Mouse (Mus musculus) frontal cortex, adult 2 months (tissue): ENCODE measurements around the gene Ergic1. TPM values are rescaled to one million over a fixed set of nuclear protein-coding genes. Genes with fewer than 3 reads are reported as not detected.

Experiments
- DNase-seq, 2 experiments: peaks; one replicate each; pipeline ENCODE4 v3.0.0; 2022; ENCODE audit warnings: low spot score in 1 of 2; ENCODE audit errors: extremely low spot score in 1 of 2
- polyA plus RNA-seq: library from polyadenylated mRNA; depleted of rRNA; stranded (reverse); fragments of >200 nt; gene quantifications from 2 replicates; pipeline ENCODE4 v1.2.3, GENCODE M21; 2012

Ergic1 gene
- polyA plus RNA-seq, 1 experiment, result 134 TPM

DNA sequence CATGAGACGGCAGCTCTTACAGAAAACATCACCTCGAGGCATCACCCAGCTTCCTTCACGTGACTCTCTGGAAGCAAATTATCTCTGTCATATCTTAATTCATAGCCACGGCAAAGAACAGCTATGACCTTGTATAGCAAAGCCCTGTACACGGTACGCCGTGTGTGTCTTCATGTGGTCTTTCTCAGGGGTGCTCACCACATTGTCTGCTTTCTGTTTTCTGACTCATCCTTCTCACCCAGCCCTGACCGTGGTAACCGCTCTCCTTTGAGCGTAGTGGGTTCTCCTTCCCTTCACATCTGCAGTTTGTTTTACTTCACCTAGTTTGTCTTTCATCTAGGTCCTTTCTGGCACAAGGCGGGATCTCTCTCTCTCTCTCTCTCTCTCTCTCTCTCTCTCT, 11.0 kb downstream of the Ergic1 start:
- no peak for DNase-seq

DNA sequence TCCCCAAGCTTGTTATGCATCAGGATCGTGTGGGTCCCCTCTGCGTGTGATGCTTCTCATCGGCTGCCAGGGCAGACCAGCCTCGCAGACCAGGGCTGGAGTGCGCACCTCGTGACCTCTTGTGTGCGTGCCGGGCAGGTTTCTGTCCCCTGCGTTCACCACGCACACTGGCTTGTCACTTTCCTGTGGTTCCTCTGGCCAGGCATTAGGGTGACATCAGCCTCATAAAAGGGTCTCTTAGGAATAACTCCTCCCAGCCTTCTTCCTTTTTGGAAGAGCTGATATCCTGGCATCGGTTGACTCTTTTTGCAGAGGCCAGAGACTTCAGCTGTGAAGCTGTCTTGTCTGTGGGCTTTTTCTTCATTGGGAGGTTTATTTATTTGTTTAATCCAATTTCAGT, 12.8 kb downstream of the Ergic1 start:
- DNase-seq, result no peak

DNA sequence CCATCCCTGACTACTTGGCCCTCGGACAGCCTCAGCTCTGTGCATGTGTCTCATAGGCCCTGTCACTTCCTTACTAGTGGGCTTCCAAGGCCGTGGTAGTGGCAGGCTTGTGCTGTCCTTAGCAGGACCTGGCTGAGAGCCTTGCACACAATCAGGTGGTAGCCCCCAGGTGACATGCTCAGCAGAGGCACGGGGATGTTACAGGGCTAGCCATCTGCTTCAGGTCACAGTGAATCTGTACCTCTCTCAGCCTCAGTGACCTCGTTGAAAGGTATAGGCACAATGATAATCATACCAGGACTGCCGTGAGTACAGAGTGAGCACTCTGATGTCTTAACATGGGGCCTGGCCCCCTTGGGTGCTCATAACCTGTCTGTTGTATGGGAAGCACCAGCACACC, 13.4 kb downstream of the Ergic1 start:
- no peak for DNase-seq

DNA sequence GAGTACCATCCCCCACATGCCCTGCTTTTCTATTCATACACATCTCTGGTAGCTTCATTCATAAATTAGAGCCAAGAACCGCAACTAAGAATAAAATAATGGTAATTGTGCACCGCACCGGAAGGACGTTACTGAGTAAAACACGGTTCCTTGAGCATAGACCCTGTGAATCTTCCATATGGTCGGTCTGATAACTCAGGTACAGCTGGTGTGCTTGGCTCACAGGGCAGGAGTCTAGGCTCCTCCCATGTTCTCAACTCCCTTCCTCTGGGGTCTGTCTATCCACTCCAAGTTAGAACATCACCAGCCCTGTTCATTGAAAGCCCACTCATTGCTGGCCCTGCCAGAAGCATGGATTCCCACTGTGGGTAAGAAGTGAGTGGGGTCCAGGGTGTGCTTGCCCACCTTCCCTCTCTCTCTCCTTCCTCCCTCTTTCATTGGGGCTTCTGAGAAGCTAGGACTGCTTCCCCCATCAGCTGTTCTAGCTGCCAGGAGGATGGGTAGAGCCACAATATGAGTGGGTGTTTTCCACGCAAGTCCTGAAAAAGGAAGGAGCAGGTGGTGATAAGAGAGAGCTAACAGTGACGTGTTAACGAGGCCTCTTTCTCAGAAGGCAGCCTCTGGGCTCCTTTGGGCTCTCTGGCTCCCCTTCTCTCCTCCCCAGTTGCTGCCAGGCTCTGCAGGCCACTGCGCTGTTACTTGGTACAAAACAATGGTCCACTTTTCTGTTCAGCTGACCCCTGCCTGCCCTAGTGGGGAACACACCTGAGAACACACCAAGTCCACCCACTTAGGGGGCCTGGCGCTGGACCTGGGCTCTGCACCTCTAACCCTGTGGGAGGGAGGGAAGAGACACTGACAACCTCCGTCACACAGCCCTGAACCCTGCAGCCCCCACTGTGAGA, 14.7 kb downstream of the Ergic1 start:
- peak; percentile 56 to 76 for DNase-seq

DNA sequence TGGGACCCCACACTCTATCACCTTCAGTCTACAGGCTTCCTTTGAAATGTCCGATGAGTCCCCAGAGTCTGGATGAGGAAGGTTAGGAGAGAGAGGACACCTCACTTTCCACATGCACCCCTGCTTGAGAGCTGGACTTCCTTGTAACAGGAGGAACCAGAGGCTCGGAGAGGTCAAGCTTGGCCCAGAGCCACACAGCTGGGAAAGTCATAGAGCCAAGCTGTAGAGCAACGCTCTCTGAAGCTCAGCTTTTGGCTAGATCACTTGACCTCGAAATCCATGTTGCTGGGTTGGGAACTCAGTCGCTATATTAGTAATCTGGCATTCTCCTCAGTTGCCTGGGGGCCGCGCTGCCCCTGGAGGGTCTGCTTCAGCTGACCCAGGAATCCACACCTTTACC, 15.5 kb downstream of the Ergic1 start:
- DNase-seq, result no peak

DNA sequence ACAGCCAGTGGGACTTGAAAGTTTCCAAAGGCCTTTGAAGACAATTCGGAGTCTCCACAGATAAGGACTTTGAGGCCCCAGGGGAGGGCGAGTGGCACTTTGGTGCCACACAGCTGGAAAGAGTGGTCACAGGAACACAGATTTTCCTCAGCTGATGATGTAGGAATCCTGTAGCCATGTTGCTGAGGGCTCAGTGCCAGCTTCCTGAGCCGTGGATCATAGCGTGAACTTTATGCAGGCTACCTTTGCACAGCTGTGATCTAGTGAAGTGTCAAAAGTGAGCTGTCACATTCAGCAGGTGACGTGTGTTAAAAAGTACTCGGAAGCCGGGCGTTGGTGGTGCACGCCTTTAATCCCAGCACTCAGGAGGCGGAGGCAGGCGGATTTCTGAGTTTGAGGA, 16.0 kb downstream of the Ergic1 start:
- no peak for DNase-seq

DNA sequence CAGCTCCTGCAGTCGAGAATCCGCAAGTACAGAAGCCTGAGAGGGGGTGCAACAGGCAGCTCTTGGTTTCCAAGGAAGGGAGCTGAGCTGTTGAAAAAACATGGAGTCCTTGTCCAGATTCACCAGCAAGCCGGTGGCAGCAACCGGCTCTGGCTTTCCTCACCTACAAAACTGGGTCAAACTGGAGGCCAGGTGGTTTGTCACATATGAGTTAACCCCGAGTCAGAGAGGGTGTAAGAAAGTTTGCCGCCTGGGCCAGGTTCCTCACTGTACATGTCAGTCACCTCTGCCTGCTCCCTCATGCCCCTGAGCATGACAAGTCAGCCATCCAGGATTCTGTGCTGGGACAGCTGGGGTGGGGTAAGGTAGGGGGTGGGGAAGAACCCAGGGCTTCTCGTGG, 16.9 kb downstream of the Ergic1 start:
- no peak for DNase-seq

DNA sequence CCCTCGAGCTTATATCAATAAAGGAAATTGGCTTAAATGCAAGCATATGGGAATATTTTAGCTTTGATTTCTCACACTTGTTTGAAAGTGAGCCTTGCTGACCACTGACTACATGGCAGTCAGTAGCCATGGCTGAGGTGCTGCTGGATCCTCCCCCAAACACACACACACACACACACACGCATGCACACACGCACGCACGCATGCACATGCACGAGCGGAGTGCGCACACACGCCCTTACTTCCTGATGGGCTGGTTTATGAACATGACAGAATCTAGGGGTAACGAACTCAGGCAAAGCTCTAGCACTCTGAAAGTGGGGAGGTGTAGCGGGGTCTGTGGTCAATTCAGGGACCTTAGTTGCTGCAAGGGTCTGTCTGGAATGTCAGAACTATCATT, 17.5 kb downstream of the Ergic1 start:
- no peak for DNase-seq

DNA sequence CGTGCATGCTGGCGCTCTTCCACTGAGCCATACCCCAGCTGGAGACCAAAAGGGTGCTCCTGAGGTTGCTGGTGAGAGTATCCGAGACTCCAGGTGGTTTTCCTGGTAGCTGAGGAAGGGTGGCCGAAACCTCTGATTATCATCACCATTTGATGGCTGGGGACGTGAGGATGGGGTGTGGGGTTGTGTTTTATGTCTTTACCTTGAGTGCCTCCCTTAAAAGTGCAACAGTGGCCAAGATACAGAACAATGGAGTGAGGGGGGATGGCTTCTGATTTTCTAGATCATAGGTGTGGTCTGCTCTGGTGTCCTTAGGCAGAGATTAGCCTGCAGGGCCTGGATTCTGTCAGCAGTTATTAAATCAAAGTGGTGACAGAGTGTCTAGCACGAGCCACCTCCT, 18.1 kb downstream of the Ergic1 start:
- no peak for DNase-seq

DNA sequence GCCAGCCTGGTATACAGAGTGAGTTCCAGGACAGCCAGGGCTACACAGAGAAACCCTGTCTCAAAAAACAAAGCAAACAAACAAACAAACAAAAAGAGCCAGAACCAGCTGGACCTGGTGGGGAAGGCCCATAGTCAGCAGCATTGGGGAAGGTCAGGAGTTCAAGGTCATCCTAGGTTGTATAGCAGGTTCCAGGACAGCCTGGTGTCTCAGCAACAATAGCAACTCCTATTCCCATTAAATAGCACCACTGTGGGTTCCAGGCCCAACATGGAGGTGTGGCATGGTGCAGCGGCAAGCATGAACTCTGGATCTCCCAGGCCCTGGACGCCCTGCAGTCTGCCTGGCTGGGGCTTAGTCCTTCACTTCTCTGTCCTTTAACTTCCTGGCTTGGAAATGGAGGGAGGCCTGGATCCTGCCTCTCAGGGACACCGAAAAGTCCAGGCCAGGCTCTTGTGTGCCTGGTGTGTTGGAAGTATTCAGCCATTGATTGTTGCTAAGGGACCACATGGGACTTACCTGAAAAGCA, 19.6 kb downstream of the Ergic1 start:
- no peak for DNase-seq

DNA sequence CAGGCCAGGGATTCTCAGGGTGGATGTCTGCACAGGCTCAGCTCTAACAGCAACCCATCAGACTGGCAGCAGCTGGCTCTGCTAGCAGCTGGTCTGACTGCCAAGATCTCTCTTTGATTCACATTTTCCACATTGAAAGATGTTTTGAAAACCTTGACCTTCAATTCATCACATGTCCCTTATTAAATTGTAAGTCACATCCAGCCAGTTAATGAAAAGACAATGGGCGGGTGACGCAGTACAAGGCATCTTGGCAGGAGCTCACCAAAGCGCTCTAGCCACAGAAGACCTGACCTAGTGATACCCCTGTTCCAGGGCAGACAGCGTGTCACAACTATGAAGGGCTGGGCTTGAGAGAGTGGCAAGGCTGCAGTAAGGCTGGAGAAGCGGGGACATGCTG, 21.0 kb downstream of the Ergic1 start:
- peak in 1 of 2 experiments; percentile 49 for DNase-seq

DNA sequence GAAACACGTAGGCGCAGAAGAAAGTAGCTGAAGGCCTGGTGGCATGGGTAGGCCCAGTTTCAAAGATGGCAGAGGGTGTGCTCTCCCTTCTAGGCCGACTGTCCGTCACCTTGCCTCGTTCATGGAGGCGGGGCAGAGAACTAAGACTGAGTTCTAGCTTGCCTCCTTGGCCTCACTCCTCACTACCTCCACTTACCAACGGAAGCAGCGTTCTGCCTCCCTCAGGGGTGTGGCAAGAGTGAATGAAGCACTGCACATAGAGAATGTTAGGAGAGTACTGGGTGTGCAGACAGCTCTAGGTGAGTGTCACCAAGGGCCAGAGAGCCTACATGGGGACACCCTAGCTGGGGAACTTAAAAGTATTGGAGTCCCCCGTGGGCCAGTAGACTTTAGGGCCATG, 21.8 kb downstream of the Ergic1 start:
- no peak for DNase-seq

DNA sequence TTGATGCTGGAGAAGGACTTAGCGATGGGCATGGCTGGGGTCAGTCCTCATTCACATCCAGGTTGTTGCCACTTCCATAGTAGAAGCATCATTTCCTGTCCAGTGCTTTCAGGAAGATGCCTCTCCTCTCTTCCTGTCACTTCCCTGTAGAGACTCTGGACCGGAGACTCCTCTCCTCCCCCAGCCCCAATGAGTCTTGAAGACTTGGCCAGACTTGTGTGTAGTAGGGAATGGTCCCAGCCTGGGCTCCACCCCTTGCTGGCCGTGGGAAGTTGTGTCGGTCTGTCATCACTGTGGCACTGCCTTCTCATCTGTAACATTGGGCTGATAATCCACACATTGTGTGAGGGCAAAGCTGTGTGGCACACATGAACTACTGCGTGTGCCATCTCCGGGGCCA, 22.3 kb downstream of the Ergic1 start:
- DNase-seq, result no peak

DNA sequence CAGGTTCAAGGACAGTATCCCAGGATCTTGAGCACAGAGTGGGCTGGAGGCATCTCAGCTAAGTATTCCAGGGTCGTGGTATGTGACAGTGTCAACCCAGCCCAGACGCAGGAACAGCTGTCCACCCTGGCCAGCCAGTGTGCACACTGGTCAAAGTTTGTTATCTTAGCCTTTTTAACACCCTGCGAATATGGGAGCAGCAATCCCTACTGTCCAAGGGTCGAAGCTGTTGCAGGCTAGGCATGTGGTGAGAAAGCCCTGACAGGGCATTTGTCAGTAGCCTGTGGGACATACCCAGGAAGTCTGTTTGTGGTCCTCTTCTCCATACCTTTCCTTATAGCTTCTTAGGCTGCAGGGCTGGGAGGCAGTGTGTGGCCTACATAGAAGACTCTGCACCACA, 22.8 kb downstream of the Ergic1 start:
- no peak for DNase-seq

DNA sequence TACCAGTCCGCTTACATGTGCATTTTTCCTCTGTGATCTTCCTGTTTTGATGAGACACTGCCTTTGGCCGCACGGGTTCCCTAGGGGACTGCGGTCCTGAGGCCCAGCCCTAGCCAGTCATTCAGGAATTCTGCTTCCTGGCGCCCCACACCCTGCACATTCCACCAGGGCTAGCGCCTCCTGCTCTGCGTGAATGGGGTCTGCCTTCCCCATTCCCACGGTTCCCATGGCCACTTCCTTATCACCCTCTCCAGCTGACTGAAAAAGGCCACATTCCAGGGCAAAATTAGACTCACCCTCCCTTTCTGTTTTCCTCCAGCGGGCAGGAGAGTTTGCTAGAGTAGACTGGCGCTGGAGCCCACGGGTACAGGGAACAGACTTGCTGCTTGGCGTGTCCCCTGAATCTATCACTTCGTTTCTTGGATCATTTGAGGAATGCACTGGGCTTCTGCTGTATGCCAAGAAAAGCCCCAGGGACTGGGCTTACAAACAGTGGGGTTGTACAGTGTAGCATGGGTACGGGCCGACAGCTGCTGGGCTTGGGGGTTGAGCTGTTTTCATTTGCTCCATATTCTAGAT, 23.4 kb downstream of the Ergic1 start:
- no peak for DNase-seq

DNA sequence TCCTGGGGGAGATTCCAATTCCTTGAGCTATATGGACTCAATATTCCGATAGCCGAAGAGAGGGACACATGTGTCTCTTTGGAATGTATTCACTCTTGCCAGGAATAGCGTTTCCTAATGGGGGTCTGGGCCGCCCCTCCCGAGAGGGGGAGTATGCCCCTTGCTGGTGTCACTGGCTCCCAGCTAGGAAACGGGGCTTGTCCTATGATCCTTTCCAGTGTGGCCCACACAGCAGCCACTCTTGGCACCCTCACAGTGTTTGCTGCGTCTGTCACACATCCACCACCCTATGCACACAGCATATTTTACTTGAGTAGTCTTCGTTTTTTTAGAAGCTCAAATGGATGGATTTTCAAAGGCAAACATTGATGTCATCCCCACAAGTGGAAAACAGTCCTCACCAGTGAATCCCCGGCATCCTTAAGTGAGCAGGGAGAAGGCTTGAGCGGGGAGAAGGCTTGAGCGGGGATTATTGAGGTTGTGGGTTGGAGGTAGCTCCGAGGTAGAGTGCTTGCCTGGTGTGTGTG, 26.7 kb downstream of the Ergic1 start:
- DNase-seq, result peak in 1 of 2 experiments; percentile 58

DNA sequence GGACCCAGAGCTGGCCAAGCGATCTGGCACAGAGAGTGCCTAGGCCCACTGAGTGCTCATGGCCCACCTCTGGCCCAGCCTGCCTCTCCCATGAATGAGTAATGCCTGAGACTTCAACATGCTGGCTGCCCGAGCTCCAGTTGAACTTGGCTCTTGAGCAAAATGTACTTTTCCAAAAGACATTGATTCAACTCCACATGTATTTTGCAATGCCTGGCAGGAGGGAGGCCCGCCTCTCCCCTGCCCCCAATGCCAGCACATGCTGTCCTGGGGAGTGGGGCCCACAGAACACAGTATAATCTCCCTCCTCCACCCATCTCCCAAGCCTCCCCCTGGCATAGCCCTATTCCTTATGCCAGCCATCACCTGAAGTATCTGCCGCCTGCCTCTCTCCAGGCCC, 31.2 kb downstream of the Ergic1 start:
- DNase-seq, result no peak

DNA sequence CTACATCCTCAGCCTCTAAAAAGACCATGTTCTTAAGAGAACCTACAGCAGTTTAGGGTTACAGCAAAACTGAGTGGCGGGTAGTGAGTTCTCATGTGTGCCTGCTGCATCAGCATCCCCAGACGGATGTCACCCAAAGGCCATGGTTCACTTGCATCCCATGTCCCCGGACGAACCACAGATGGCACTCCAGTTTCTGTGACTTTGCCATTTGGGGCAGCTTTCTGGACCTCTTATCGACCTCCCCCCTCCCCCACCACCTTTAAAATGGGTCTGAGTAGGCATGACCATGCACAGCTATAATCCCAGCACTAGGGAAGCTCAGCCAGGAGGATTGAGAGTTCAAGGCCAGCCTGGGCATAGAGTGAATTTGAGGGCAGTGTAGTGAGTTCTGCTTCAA, 31.9 kb downstream of the Ergic1 start:
- DNase-seq, result no peak

DNA sequence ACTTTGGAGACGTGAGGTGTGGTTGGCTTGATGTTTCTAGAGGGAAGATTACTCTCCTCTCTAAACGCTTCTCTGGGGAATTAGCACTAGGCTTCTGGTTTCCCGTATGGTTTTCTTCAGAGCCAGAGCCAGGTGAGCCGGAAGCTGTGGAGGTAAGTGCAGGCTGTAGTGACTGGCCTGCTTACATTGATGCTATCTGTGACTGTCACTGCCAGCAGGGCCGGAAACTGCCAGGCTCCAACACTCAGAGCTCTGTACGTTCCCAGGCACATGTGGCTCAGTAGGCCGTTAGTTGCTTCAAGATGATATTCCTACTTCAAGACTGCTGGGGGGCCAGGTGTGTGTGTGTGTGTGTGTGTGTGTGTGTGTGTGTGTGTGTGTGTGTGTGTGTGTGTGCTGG, 32.9 kb downstream of the Ergic1 start:
- DNase-seq, result no peak

DNA sequence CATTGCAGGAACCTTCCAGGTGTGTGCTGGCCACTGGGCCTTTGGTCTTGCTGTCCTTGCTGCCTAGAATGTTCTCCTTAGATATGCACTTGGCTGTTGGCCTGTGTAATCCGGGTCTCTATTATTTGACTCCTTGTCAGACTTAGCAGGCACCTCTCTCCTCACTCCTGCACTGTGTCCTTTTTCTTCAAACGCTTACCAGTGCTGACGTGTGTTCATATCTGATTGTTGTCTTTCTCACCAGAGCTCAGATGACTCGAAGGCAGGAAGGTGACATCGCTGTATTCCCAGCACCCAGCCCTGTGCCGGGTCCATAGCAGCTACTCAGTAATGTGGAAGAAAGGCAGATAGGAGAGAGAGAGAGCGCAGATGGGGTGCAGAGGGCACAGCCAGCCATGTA, 33.7 kb downstream of the Ergic1 start:
- no peak for DNase-seq

DNA sequence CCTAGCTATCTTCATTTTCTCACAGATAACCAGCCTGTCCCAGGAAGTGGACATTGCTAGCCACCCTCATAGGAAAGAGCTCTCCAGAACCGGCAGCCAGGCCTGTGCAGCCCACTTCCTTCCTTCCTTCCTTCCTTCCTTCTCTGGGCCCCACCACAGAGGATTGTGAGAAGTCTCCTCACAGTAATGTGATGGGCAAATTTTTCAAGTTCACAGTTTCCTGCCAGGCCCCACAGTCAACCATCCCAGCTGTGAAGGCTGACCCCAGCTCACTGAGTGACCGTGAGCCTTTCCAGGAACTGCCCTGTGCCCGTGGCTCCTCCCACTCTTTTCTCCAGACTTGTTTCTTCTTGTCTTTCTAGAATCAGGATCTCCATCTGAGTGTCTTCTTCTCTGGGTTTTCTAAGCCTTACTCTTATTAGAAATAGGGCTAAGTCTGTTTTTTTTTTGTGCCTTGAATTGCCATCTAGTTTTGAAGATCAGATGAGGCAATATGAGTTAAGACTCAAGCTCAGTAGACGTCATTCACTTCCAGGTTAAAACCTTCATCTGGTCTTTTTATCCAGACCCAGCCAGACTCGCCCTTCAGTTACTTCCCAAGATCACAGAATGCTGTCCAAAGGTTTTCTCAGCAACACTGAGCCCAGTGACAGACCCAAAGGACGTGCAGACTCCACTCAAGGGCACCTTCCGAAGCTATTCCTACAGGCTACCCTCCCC, 34.3 kb downstream of the Ergic1 start:
- DNase-seq, result no peak
